Mouse (Mus musculus) hindbrain, embryonic 15.5 days (tissue): Measurements from ENCODE around the gene Col27a1. TPM values are rescaled to one million over a fixed set of nuclear protein-coding genes. Genes with fewer than 3 reads are reported as not detected.

ENCODE experiments used
- ATAC-seq: fragments of 200-750 bp; cut with Nextera tagmentation; 2 replicates; pipeline ENCODE4 v1.8.0; 2017; ENCODE audit warnings: low read depth, moderate number of reproducible peaks, moderate TSS enrichment; ENCODE audit not compliant: low FRiP score
- H3K27ac ChIP-seq: fragments of 300-500 bp; sonication (generic); replicated peaks from 2 replicates; pipeline ENCODE4 v1.5.1; 2015; ENCODE audit warnings: mild to moderate bottlenecking, inconsistent platforms
- H3K27me3 ChIP-seq: fragments of 300-500 bp; sonication (generic); 2 replicates; pipeline ENCODE4 v1.6.1; 2015; ENCODE audit warnings: control low read depth, inconsistent platforms
- H3K36me3 ChIP-seq: fragments of 300-500 bp; sonication (generic); 2 replicates; pipeline ENCODE4 v1.6.1; 2015; ENCODE audit warnings: control low read depth, inconsistent platforms
- H3K4me1 ChIP-seq: fragments of 300-500 bp; sonication (generic); replicated peaks from 2 replicates; pipeline ENCODE4 v1.6.1; 2015; ENCODE audit warnings: control low read depth, inconsistent platforms
- H3K4me2 ChIP-seq: fragments of 300-500 bp; sonication (generic); 2 replicates; pipeline ENCODE4 v1.6.1; 2015; ENCODE audit warnings: moderate library complexity, mild to moderate bottlenecking, inconsistent platforms
- H3K4me3 ChIP-seq: fragments of 300-500 bp; sonication (generic); 2 replicates; pipeline ENCODE4 v1.5.1; 2015; ENCODE audit warnings: mild to moderate bottlenecking, inconsistent platforms
- H3K9ac ChIP-seq: fragments of 300-500 bp; sonication (generic); 2 replicates; pipeline ENCODE4 v1.6.1; 2015; ENCODE audit warnings: inconsistent platforms
- H3K9me3 ChIP-seq: fragments of 300-500 bp; sonication (generic); 2 replicates; pipeline ENCODE4 v1.6.1; 2016; ENCODE audit warnings: control low read depth, inconsistent platforms
- WGBS: fragments of 180-500 bp; shearing (Covaris S2); methylation state at CpG from one replicate; pipeline ENCODE4 v1.1.7; 2015; 5-methylcytosine and 5-hydroxymethylcytosine counted together
- polyA plus RNA-seq: library from polyadenylated mRNA; unstranded; fragments of >200 nt; fragmentation: Nextera tagmentation; extraction: Ambion mirVana; gene quantifications from 2 replicates; pipeline ENCODE4 v1.2.1, GENCODE M21; 2015

The Col27a1 gene
- polyA plus RNA-seq, 1 experiment from 2014 or later = 3.3 TPM

DNA sequence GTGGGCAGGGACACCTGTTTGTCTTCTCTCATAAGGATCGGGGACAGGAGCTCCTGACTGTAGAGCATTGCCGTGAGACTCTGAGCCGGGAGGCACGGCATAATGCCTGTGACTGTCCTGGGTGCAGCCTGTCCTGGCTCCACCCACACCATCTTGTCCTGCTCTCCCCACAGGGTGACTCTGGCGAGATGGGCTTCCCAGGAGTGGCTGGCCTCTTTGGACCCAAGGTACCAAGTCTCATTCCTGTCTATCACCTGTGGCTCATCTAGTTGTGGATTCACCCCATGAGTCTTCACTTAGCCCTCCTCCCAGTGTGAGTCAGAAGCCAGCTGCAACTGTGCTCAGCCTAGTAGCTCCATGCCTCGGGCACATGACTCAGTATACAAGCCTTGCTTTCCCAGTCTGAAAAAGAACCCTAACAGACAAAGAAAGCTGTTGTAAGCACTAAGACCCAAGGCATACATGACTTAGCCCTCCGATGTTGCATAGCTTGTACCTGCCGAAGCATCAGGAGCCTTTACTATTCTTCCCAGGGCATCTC is 109.5 kb downstream of the Col27a1 start:
- Histone ChIP-seq H3K4me1 (no peaks in the 10 kb centered on the region), H3K27me3 (no peaks in the 10 kb centered on the region), H3K9ac (no peak overlapping the region), H3K9me3 (no peaks in the 10 kb centered on the region), H3K27ac (no peak overlapping the region), H3K4me2 (no peak overlapping the region), H3K4me3 (no peak overlapping the region), H3K36me3 (no peaks in the 10 kb centered on the region)
- ATAC-seq = no peak
- WGBS = 92% methylated on average over 8 of the region's 8 CpGs

DNA sequence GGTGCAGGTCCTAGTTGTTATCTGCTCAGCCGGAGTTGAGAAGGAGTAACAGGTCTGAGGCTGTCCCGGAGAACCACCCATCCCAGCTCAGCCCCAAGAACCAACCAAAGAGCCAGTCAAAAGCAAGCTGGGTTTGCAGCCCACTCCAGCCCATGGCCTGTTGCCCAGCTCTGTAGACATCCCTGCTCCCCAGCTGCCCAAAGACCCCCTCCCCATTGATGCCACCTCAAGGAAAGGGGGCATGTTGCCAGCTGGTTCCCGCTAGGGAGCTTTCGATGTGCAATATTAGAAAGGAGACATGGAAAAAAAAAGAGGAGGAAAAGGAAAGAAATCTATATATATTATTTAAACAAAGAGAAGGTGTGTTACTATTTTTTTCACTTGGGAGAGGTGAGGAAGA is 119.6 kb downstream of the Col27a1 start:
- Histone ChIP-seq H3K27me3 (no peaks in the 10 kb centered on the region), H3K4me2 (no peak overlapping the region)
- WGBS = 87% methylated on average over 4 of the region's 4 CpGs

DNA sequence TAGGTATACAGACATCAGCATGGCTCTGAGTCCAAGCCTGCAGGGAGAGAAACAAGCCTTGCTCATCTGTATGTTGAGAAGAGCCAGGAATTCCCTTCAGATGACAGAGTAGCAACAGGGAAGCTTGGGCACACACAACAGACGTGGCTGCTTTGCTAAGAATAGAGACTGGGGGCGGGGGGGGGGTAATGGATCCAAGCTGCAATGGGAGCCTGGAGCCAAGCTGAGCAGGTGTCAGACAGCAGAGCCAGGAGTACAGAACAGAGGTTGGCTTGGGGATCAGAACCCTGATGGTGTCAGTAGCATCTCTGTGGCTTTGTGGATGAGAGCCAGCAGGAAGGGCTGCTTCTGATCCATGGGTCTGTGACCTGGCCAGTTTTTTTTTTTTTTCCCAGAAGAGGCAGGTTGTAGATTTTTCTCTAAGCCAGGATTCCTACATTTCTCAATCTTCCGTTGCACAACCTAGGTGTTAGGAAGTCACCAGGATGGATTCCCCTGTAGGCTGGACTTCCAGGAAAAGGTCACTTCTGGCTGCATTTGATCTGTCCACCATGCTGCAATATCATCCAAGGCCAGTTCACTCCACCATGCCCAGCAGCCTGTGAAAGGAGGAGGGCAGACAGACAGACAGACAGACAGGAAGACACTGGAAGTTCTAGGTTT is 124.7 kb downstream of the Col27a1 start:
- WGBS = 55% methylated on average over 3 of the region's 3 CpGs
- ATAC-seq = peak; percentile 42; the same call in 1 of the 2 replicates

More for the DNA sequence above, 119.6 kb downstream of the Col27a1 start:
- H3K4me1 ChIP-seq = no peaks in the 10 kb centered on the region
- no peak overlapping the region for H3K4me3 ChIP-seq
- no peak overlapping the region for H3K27ac ChIP-seq
- H3K36me3 ChIP-seq = no peaks in the 10 kb centered on the region
- ATAC-seq = no peak
- no peaks in the 10 kb centered on the region for H3K9me3 ChIP-seq
- H3K9ac ChIP-seq = no peak overlapping the region

DNA sequence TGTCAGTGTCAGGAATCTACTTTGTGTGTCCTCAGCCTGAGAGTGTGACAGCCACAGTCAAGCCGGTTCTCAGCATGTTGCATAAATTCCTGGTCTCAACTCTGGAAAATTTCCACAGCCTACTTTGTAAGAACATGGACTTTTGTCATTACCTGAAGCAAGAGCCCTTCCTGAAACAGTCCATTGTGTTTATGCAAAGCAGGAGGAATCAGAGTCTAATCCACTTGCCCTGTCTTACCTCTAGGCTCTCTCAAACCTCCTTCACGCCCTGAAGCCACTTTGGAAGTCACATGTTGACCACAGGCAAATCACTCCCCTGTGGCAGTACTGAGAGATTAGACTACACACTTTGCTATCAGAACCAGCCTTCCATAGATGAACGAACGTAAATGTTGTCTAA is 128.7 kb downstream of the Col27a1 start:
- H3K36me3 ChIP-seq = no peaks in the 10 kb centered on the region
- no peak overlapping the region for H3K27ac ChIP-seq
- 0 out of 2 replicates have a peak, but pooled peaks cover 4% of the 10 kb centered on the region for H3K4me1 ChIP-seq
- H3K4me3 ChIP-seq = no peak overlapping the region
- 69% methylated on average over 4 of the region's 4 CpGs for WGBS
- H3K9ac ChIP-seq = no peak overlapping the region
- H3K4me2 ChIP-seq = no peak overlapping the region
- ATAC-seq = no peak
- no peaks in the 10 kb centered on the region for H3K9me3 ChIP-seq
- no peaks in the 10 kb centered on the region for H3K27me3 ChIP-seq

More for the DNA sequence above, 124.7 kb downstream of the Col27a1 start:
- Histone ChIP-seq H3K27ac (no peak overlapping the region), H3K36me3 (no peaks in the 10 kb centered on the region), H3K4me2 (no peak overlapping the region), H3K27me3 (no peaks in the 10 kb centered on the region), H3K4me1 (0 out of 2 replicates have a peak, but pooled peaks cover 4% of the 10 kb centered on the region), H3K9ac (no peak overlapping the region), H3K4me3 (no peak overlapping the region), H3K9me3 (no peaks in the 10 kb centered on the region)

DNA sequence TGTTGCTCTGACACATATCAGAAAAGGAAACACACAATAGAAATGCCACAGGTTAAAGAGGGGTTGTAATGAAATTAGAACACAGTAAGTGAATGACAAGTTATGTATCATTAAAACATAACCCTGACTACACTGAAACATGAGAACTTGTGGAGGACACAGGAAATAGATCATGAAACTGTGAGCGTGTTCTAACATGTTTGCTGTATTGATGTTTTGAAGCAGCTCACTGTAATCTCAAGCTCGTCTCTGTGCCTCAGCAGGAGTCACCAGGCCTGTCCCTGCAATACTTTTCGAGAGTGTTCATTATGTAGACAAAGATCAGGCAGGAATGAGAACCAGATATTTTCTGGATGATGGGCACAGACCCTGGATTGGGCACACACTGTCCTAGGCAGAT is 129.8 kb downstream of the Col27a1 start:
- Histone ChIP-seq H3K9me3 (no peaks in the 10 kb centered on the region), H3K4me1 (0 out of 2 replicates have a peak, but pooled peaks cover 4% of the 10 kb centered on the region), H3K4me3 (no peak overlapping the region), H3K27ac (no peak overlapping the region), H3K4me2 (no peak overlapping the region), H3K9ac (no peak overlapping the region), H3K36me3 (no peaks in the 10 kb centered on the region), H3K27me3 (no peaks in the 10 kb centered on the region)
- WGBS = 69% methylated on average over 3 of the region's 3 CpGs
- no peak for ATAC-seq

DNA sequence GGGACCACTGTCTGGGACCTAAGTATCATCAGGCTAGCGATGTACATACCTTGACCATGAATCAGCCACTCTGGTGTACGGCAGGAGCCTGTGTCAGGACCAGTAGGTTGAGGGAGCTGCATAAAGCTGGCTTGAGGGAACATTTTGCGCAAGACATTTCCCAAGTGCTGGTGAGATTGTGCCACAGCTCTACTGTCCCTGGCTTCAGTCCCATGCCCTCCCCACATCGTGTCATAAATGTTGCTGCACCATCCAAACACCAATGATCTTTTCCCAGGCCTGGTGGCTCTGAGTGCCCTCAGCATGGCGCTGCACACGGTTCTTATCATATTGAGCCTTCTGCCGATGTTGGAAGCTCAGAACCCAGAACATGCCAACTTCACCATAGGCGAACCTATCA is 130.5 kb downstream of the Col27a1 start, which contains the start of gene Orm1:
Gene Orm1 (plus strand): TSS at position 266 of the 400 bp plus-strand sequence.
- H3K9me3 ChIP-seq = no peaks in the 10 kb centered on the region
- no peak within 1 kb of the TSS for H3K27ac ChIP-seq
- H3K4me2 ChIP-seq = no peak within 1 kb of the TSS
- H3K4me3 ChIP-seq = no peak within 1 kb of the TSS
- WGBS = 89% methylated on average over 8 of the region's 8 CpGs
- no peaks in the 10 kb centered on the region for H3K36me3 ChIP-seq
- no peak within 1 kb of the TSS for H3K9ac ChIP-seq
- H3K4me1 ChIP-seq = 0 out of 2 replicates have a peak, but pooled peaks cover 4% of the 10 kb centered on the region
- H3K27me3 ChIP-seq = no peaks in the 10 kb centered on the region
- no peak for ATAC-seq

DNA sequence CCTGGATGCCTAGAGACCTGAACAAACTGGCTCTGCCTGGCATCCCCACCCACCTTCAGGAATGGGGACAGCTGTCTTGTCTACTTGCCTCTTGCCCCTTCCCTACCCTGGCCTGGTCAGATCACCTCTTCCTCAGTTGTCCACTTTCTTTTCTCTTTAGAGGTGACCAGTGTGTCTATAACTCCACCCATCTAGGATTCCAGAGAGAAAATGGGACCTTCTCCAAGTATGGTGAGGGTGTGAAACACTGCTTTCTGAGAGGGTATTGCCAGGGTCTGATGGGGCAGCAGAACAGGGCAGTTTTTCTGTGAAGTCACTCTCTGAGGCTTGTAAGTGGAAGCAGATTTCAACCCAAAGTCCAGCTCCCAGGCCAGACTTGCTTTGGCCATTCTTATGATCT is 131.5 kb downstream of the Col27a1 start:
- no peak for ATAC-seq
- H3K36me3 ChIP-seq = no peaks in the 10 kb centered on the region
- H3K27me3 ChIP-seq = no peaks in the 10 kb centered on the region
- 0 out of 2 replicates have a peak, but pooled peaks cover 4% of the 10 kb centered on the region for H3K4me1 ChIP-seq
- no peak overlapping the region for H3K4me2 ChIP-seq
- no peaks in the 10 kb centered on the region for H3K9me3 ChIP-seq
- H3K4me3 ChIP-seq = no peak overlapping the region
- no peak overlapping the region for H3K27ac ChIP-seq
- no peak overlapping the region for H3K9ac ChIP-seq

DNA sequence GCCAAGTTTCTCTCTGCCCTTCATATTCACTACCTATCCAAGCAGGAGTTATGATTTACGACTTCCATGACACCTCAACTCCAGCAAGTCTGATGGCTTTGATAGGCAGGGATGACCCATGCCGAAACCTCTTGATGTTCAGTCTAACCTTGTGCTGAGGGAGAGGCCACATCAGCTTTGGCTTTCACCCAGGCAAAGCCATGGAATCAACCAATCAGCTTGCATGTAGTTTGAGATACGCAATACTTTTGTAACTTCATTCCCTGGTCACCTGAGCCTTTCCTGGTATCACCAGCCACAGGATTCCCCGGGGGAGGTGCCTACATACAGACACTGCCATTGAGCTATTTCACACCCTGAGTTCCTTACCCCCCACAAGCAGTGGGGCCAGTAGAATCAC is 132.9 kb downstream of the Col27a1 start:
- no peak overlapping the region for H3K9ac ChIP-seq
- H3K9me3 ChIP-seq = no peaks in the 10 kb centered on the region
- no peak for ATAC-seq
- H3K27me3 ChIP-seq = no peaks in the 10 kb centered on the region
- no peak overlapping the region for H3K4me2 ChIP-seq
- H3K27ac ChIP-seq = no peak overlapping the region
- 89% methylated on average over 4 of the region's 4 CpGs for WGBS
- no peak overlapping the region for H3K4me3 ChIP-seq
- H3K4me1 ChIP-seq = 0 out of 2 replicates have a peak, but pooled peaks cover 4% of the 10 kb centered on the region
- no peaks in the 10 kb centered on the region for H3K36me3 ChIP-seq

DNA sequence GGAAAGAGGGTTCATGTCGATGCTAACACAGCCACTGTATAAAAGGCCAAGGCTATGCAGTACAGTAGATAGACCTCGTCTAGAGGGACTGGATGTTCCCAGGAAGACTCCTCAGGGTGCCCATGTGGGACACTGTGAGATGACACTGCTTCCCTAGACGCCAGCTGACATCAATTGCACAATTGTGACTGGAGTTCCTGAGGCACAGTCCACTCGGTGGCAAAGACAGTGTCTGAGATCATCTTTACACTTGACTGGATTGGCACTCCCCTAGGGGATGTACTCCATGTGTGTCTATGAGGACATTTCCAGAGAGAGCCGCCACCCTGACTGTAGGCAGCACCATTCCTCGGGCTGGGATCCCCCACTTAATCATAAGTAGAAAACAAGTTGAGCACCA is 134.7 kb downstream of the Col27a1 start:
- Histone ChIP-seq H3K9me3 (no peaks in the 10 kb centered on the region), H3K36me3 (no peaks in the 10 kb centered on the region), H3K4me2 (no peak overlapping the region), H3K27ac (no peak overlapping the region), H3K9ac (no peak overlapping the region), H3K4me1 (no peaks in the 10 kb centered on the region), H3K4me3 (no peak overlapping the region), H3K27me3 (no peaks in the 10 kb centered on the region)
- no peak for ATAC-seq
- WGBS = 69% methylated on average over 6 of the region's 6 CpGs

DNA sequence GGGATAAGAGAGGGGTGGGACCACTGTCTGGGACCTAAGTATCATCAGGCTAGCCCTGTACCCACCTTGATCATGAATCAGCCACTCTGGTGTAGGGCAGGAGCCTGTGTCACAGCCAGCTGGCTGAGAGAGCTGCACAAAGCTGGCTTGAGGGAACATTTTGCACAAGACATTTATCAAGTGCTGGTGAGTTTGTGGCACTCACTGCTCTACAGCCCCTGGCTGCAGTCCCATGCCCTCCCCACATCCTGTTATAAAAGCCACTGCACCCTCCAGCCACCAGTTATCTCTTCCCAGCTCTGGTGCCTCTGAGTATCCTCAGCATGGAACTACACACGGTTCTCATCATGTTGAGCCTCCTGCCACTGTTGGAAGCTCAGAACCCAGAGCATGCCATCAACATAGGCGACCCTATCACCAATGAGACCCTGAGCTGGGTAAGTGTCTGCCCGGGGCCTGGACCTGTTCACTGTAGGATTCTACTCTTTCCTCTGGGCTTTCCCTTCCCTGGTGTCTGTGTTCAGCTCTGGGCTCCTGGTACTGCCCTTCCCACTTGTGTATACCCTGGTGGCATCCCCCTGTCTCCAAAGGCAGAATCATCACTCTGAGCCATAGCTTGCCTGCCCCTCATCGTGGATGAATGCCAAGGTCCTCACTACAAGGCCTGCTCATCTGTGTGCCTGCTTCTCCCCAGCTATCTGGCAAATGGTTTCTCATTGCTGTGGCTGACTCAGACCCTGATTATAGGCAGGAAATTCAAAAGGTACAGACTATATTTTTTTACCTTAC is 142.3 kb downstream of the Col27a1 start, which contains the start of gene Orm3:
Gene Orm3 (plus strand): TSS at position 286 of the 789 bp plus-strand sequence.
- Histone ChIP-seq H3K9me3 (no peaks in the 10 kb centered on the region), H3K27me3 (no peaks in the 10 kb centered on the region), H3K36me3 (no peaks in the 10 kb centered on the region), H3K4me3 (no peak within 1 kb of the TSS), H3K27ac (no peak within 1 kb of the TSS), H3K4me1 (no peaks in the 10 kb centered on the region), H3K4me2 (no peak within 1 kb of the TSS), H3K9ac (no peak within 1 kb of the TSS)
- WGBS = 77% methylated on average over 4 of the region's 4 CpGs
- ATAC-seq = 0 out of 2 replicates have a peak, but pooled peaks have one; percentile 23

DNA sequence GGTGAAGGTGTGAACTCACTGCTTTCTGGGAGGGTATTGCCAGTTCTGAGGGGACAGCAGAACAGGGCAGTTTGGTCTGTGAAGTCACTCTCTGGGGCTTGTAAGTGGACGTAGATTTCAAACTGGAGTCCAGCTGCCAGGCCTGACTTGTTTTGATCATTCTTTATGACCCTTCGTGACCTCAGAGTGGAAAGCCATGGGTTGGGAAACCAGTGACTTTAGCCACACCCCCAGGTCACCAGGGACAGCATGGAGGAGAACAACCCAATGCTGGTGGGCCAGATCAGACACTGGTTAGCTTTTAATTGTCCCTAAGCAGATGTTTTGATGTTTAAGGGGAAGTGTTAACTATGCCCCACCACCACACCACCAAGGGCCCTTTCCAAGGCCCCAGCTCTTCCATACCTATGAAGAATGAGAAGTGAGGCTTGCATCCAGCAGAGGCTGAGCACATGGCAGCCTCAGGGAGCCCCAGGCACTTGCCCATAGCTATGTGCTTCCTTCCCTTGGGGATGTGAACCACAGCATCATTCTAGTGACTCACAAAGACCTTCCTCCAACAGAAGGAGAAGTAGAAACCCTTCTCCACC is 143.3 kb downstream of the Col27a1 start:
- no peak overlapping the region for H3K4me2 ChIP-seq
- H3K27ac ChIP-seq = no peak overlapping the region
- H3K9me3 ChIP-seq = no peaks in the 10 kb centered on the region
- no peak for ATAC-seq
- no peaks in the 10 kb centered on the region for H3K36me3 ChIP-seq
- no peak overlapping the region for H3K9ac ChIP-seq
- H3K4me1 ChIP-seq = no peaks in the 10 kb centered on the region
- no peak overlapping the region for H3K4me3 ChIP-seq
- WGBS = 66% methylated on average over 2 of the region's 2 CpGs
- H3K27me3 ChIP-seq = no peaks in the 10 kb centered on the region

DNA sequence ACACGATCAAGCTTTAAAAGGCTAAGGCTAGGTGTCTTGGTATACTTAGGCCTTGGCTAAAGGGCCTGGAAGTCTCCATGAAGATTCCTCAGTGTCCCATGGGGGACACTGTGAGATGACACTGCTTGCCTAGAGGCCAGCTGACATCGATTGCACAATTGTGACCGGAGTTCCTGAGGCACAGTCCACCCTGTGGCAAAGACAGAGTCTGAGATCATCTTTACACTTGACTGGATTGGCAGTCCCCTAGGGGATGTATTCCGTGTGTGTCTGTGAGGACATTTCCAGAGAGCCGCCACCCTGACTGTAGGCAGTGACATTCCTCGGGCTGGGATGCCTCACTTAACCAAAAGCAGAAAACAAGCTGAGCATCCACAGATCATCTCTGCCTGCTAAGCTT is 146.1 kb downstream of the Col27a1 start:
- H3K9me3 ChIP-seq = no peaks in the 10 kb centered on the region
- 61% methylated on average over 6 of the region's 6 CpGs for WGBS
- H3K9ac ChIP-seq = no peak overlapping the region
- no peak for ATAC-seq
- H3K4me2 ChIP-seq = no peak overlapping the region
- no peaks in the 10 kb centered on the region for H3K4me1 ChIP-seq
- H3K36me3 ChIP-seq = no peaks in the 10 kb centered on the region
- H3K27ac ChIP-seq = no peak overlapping the region
- H3K27me3 ChIP-seq = no peaks in the 10 kb centered on the region
- no peak overlapping the region for H3K4me3 ChIP-seq
